Mouse (Mus musculus) lung, adult 2 months (tissue): ENCODE measurements around the gene B9d2.

Source experiments
- CTCF ChIP-seq: fragments of 200-500 bp; IDR thresholded peaks from 2 replicates; pipeline ENCODE4 v1.5.1; 2011; ENCODE audit warnings: mild to moderate bottlenecking, low read length, control low read depth; ENCODE audit not compliant: insufficient read depth
- POLR2A ChIP-seq: fragments of 200-500 bp; IDR thresholded peaks from 2 replicates; pipeline ENCODE4 v1.6.1; 2011; ENCODE audit warnings: low read depth, mild to moderate bottlenecking, control low read depth, low read length, borderline replicate concordance; ENCODE audit errors: extremely low read depth

- TF ChIP-seq POLR2A (no peak), CTCF (peak; percentile 99)
These were observed 39.4 kb downstream of the B9d2 start for GRCm38 (mm10) chr7:25719761-25720610.
